Mouse (Mus musculus) liver, postnatal 0 days (tissue): ENCODE results near the gene Smg6.

Experiments
- CTCF ChIP-seq: sonication (generic); IDR thresholded peaks from 2 replicates; pipeline ENCODE4 v1.5.1; 2016; ENCODE audit warnings: antibody characterized with exemption, low read depth
- EP300 ChIP-seq: IDR thresholded peaks from 2 replicates; pipeline ENCODE4 v1.6.1; 2016; ENCODE audit warnings: antibody characterized with exemption, low read depth, mild to moderate bottlenecking

DNA sequence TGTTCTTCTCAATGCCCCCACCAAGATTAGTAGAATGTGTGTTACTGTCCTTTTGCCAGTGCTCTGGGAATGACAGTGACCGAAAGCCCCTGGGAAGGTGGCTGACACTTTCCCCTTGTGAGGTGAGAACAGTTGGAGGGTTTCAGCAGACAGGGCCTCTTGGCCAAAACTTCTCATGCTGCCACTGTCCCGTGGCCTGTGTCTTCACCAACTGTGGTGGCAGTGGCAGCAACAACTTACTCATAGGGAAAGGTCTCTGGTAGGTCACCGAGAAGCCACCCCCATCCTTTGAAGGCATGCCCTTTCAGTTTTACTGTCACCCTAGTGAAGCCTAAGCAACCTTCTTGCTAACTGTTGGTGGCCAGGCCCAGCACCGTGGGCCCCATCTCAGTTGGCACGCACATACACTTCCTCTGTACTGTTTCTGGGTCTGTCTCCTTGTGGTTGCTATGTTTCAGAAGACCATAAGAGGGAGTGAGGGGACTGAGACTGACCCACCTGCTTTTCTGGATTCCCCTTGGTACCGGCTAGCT, 228.5 kb downstream of the Smg6 start:
- TF ChIP-seq CTCF = peak; percentile 41
- no peak for TF ChIP-seq EP300
